Comparison of ENCODE assay signal across 22 mouse cellular contexts in the genomic region with DNA sequence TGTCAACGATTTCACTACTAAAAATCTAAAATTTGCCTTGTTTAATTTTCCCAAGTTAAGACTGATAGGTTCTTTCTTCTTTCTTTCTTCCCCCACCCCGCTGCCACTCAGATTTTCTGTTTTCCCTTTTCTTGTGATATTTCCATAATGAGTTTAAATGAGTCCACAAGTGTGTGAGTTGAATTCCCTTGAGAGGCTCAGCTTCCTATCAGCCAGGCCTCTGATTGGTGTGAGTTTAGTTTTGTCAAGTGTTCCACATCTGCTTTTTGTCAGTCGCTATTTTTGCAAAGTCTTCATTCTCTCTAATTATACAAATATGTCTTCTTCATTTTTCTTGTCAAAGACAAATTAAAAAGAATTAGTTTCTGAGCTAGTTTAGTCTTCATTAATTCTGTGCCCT.
A peak's percentile ranks its signal among the peaks of the same experiment; 100 is the strongest.
DNase-seq lines count a peak whose midpoint lies in the region; ATAC-seq and TF ChIP-seq lines count a peak whose summit lies in the region.
"Had no signal": no experiment of that assay in that cellular context is flagged by ENCODE, and none has a peak within 500 bp of the region (broad histone marks: within the 10 kb centered on the region; RNA-seq: fewer than 3 reads in every experiment).

No protein-coding gene starts in this region.

- DNase-seq in embryo, embryonic 10 days (ENCODE audit: low spot score): peak; percentile 34
- no peak for DNase-seq in embryo, embryonic 9.5 days (ENCODE audit: extremely low spot score)
- peak; percentile 15 for DNase-seq in kidney, adult 2 months
- DNase-seq in brain, embryonic 18.5 days (ENCODE audit: low read depth, low spot score): peak; percentile 16
- peak; percentile 35 for DNase-seq in splenic B cell, adult 2 months (ENCODE audit: low read depth, low spot score)
- DNase-seq in left cerebral cortex, postnatal 14 days (ENCODE audit: low spot score in 2 of 2): no peak
- DNase-seq: adrenal gland, adult 8-10 months; adrenal gland, postnatal 36 days; cerebellum, adult 11 months; cerebellum, adult 8-10 months; cerebellum, postnatal 14 days; gastrocnemius, postnatal 36 days; heart, adult 11 months; heart, postnatal 14 days had no signal

- H3K27ac ChIP-seq in kidney, adult 2 months (ENCODE audit: insufficient read depth, low read depth, low read length): no peak overlapping the region
- no peak overlapping the region for H3K27ac ChIP-seq in kidney, embryonic 14.5 days (ENCODE audit: low read depth, low read length)
- H3K27ac ChIP-seq: embryonic facial prominence, embryonic 13.5 days; heart, embryonic 15.5 days; hindbrain, embryonic 13.5 days; hindbrain, postnatal 0 days had no signal

- no peak overlapping the region for H3K9ac ChIP-seq in kidney, embryonic 14.5 days (ENCODE audit: low read depth, low read length)
- H3K9ac ChIP-seq: embryonic facial prominence, embryonic 13.5 days; heart, embryonic 15.5 days; hindbrain, embryonic 13.5 days had no signal

- TF ChIP-seq CTCF in kidney, adult 2 months (conservative IDR thresholded peaks at IDR 0.05; ENCODE audit: insufficient read depth, insufficient read length, low read depth, low read length): no peak

- H3K9me3 ChIP-seq in kidney, embryonic 14.5 days (ENCODE audit: control insufficient read depth, low read length): no peaks in the 10 kb centered on the region
- H3K9me3 ChIP-seq: embryonic facial prominence, embryonic 13.5 days; heart, embryonic 15.5 days; hindbrain, embryonic 13.5 days had no signal

- no peak overlapping the region for H3K4me3 ChIP-seq in kidney, adult 2 months (ENCODE audit: insufficient read depth, low read depth, low read length)
- H3K4me3 ChIP-seq in kidney, embryonic 14.5 days (ENCODE audit: low read length): no peak overlapping the region
- H3K4me3 ChIP-seq: embryonic facial prominence, embryonic 13.5 days; heart, embryonic 15.5 days; hindbrain, embryonic 13.5 days had no signal

- H3K4me1 ChIP-seq in kidney, adult 2 months (ENCODE audit: control insufficient read depth, insufficient read depth, low read length): no peaks in the 10 kb centered on the region
- no peaks in the 10 kb centered on the region for H3K4me1 ChIP-seq in kidney, embryonic 14.5 days (ENCODE audit: control insufficient read depth, insufficient read depth, low read length)
- H3K4me1 ChIP-seq: heart, embryonic 15.5 days had no signal

- ATAC-seq in kidney, embryonic 14.5 days (ENCODE audit: low FRiP score, low TSS enrichment): no peak
- ATAC-seq: forebrain, embryonic 14.5 days; hindbrain, postnatal 0 days; Patski had no signal

- intact Hi-C loops in left cerebral cortex, postnatal 14 days (cut with DNase I): no loop called here

- no peaks in the 10 kb centered on the region for H3K27me3 ChIP-seq in kidney, adult 2 months (replicated peaks; ENCODE audit: control insufficient read depth, insufficient read depth, low read length)
- no peaks in the 10 kb centered on the region for H3K27me3 ChIP-seq in kidney, embryonic 14.5 days (ENCODE audit: control insufficient read depth, insufficient read depth, low read length)
- no peaks in the 10 kb centered on the region for H3K27me3 ChIP-seq in splenic B cell, adult 2 months (ENCODE audit: control insufficient read depth, insufficient read depth, low read length, poor library complexity, severe bottlenecking)
- H3K27me3 ChIP-seq: embryonic facial prominence, embryonic 13.5 days; heart, embryonic 15.5 days; hindbrain, embryonic 13.5 days; Patski had no signal

- 75% methylated on average over 3 of the region's 3 CpGs for WGBS in kidney, adult 2 months
- 87% methylated on average over 3 of the region's 3 CpGs for WGBS in kidney, embryonic 14.5 days

- H3K36me3 ChIP-seq in kidney, adult 2 months (ENCODE audit: control insufficient read depth, insufficient read depth, low read length): no peaks in the 10 kb centered on the region
- H3K36me3 ChIP-seq in kidney, embryonic 14.5 days (ENCODE audit: control insufficient read depth, insufficient read depth, low read length): no peaks in the 10 kb centered on the region
- no peaks in the 10 kb centered on the region for H3K36me3 ChIP-seq in splenic B cell, adult 2 months (ENCODE audit: control insufficient read depth, insufficient read depth, low read length, poor library complexity, severe bottlenecking)
- H3K36me3 ChIP-seq: embryonic facial prominence, embryonic 13.5 days; heart, embryonic 15.5 days; hindbrain, embryonic 13.5 days had no signal

- H3K4me2 ChIP-seq in kidney, embryonic 14.5 days (replicated peaks; ENCODE audit: low read depth, low read length): no peak overlapping the region
- H3K4me2 ChIP-seq: embryonic facial prominence, embryonic 13.5 days; heart, embryonic 11.5 days; heart, embryonic 15.5 days; hindbrain, embryonic 13.5 days had no signal

- no peak for TF ChIP-seq POLR2A in kidney, adult 2 months (IDR thresholded peaks at IDR 0.05; ENCODE audit: low read depth, low read length)

Comparison
In these comparisons a context has a peak if more than half of its experiments do, and no peak if none do; other contexts are left out.
1. DNase-seq: peak in embryo, embryonic 10 days (single experiment), kidney, adult 2 months (single experiment), brain, embryonic 18.5 days (single experiment) and splenic B cell, adult 2 months (single experiment); none in embryo, embryonic 9.5 days (single experiment) and left cerebral cortex, postnatal 14 days (0 of 2).